Mouse (Mus musculus): ENCODE results near the gene Ankrd33. TPM values are rescaled to one million over a fixed set of nuclear protein-coding genes. Genes with fewer than 3 reads are reported as not detected.
A peak's percentile ranks its signal among the peaks of the same experiment; 100 is the strongest.

Gene Ankrd33
- polyA plus RNA-seq, 1 experiment = not detected

- no peak for TF ChIP-seq CTCF (IDR thresholded peaks at IDR 0.05; ENCODE audit: control insufficient read depth, insufficient read depth, low read length)
- TF ChIP-seq POLR2A (IDR thresholded peaks at IDR 0.05; ENCODE audit: borderline replicate concordance, control insufficient read depth, low read depth, low read length) = no peak
- no peaks in the 10 kb centered on the region; the same call in none of the 2 replicates for H3K4me1 ChIP-seq (ENCODE audit: control insufficient read depth, insufficient read depth, low read length)
- no peak overlapping the region for H3K27ac ChIP-seq (ENCODE audit: control insufficient read depth, insufficient read depth, low read depth, low read length, poor library complexity)
- WGBS = 11% methylated on average over 11 of the region's 11 CpGs
- no peak overlapping the region for H3K4me3 ChIP-seq (replicated peaks; ENCODE audit: control insufficient read depth, low read depth, low read length)
These were observed 15.9 kb downstream of the Ankrd33 start for GRCm38 (mm10) chr15:101131498-101131897.

GRCm38 (mm10) chr15:101132041-101132440 lies 16.5 kb downstream of the Ankrd33 start:
- Histone ChIP-seq H3K4me3 (replicated peaks; ENCODE audit: control insufficient read depth, low read depth, low read length) (no peak overlapping the region), H3K4me1 (ENCODE audit: control insufficient read depth, insufficient read depth, low read length) (no peaks in the 10 kb centered on the region; the same call in none of the 2 replicates), H3K27ac (ENCODE audit: control insufficient read depth, insufficient read depth, low read depth, low read length, poor library complexity) (no peak overlapping the region)
- WGBS = 66% methylated on average over 6 of the region's 6 CpGs
- TF ChIP-seq CTCF (IDR thresholded peaks at IDR 0.05; ENCODE audit: control insufficient read depth, insufficient read depth, low read length) (no peak), POLR2A (IDR thresholded peaks at IDR 0.05; ENCODE audit: borderline replicate concordance, control insufficient read depth, low read depth, low read length) (no peak)

- H3K4me1 ChIP-seq (ENCODE audit: control insufficient read depth, insufficient read depth, low read length) = no peaks in the 10 kb centered on the region; the same call in none of the 2 replicates
- TF ChIP-seq CTCF (IDR thresholded peaks at IDR 0.05; ENCODE audit: control insufficient read depth, insufficient read depth, low read length) (no peak), POLR2A (IDR thresholded peaks at IDR 0.05; ENCODE audit: borderline replicate concordance, control insufficient read depth, low read depth, low read length) (no peak)
- H3K27ac ChIP-seq (ENCODE audit: control insufficient read depth, insufficient read depth, low read depth, low read length, poor library complexity) = no peak overlapping the region
- H3K4me3 ChIP-seq (replicated peaks; ENCODE audit: control insufficient read depth, low read depth, low read length) = no peak overlapping the region
- 31% methylated on average over 6 of the region's 6 CpGs for WGBS
These were observed 17.2 kb downstream of the Ankrd33 start for GRCm38 (mm10) chr15:101132761-101133160.

- peak overlapping the region; percentile 35 for H3K4me3 ChIP-seq (replicated peaks; ENCODE audit: control insufficient read depth, low read depth, low read length)
- no peaks in the 10 kb centered on the region; the same call in none of the 2 replicates for H3K4me1 ChIP-seq (ENCODE audit: control insufficient read depth, insufficient read depth, low read length)
- H3K27ac ChIP-seq (ENCODE audit: control insufficient read depth, insufficient read depth, low read depth, low read length, poor library complexity) = no peak overlapping the region
- 27% methylated on average over 15 of the region's 15 CpGs for WGBS
- TF ChIP-seq POLR2A (IDR thresholded peaks at IDR 0.05; ENCODE audit: borderline replicate concordance, control insufficient read depth, low read depth, low read length) (no peak), CTCF (IDR thresholded peaks at IDR 0.05; ENCODE audit: control insufficient read depth, insufficient read depth, low read length) (no peak)
These were observed 18.6 kb downstream of the Ankrd33 start for GRCm38 (mm10) chr15:101133993-101134704.

- no peak overlapping the region for H3K4me3 ChIP-seq (replicated peaks; ENCODE audit: control insufficient read depth, low read depth, low read length)
- no peak overlapping the region for H3K27ac ChIP-seq (ENCODE audit: control insufficient read depth, insufficient read depth, low read depth, low read length, poor library complexity)
- 60% methylated on average over 8 of the region's 8 CpGs for WGBS
- peaks cover 2% of the 10 kb centered on the region for H3K4me1 ChIP-seq (ENCODE audit: control insufficient read depth, insufficient read depth, low read length)
- TF ChIP-seq POLR2A (IDR thresholded peaks at IDR 0.05; ENCODE audit: borderline replicate concordance, control insufficient read depth, low read depth, low read length) (no peak), CTCF (IDR thresholded peaks at IDR 0.05; ENCODE audit: control insufficient read depth, insufficient read depth, low read length) (no peak)
These were observed 19.9 kb downstream of the Ankrd33 start for GRCm38 (mm10) chr15:101135405-101135804.

- H3K27ac ChIP-seq (ENCODE audit: control insufficient read depth, insufficient read depth, low read depth, low read length, poor library complexity) = no peak overlapping the region
- peaks cover 2% of the 10 kb centered on the region for H3K4me1 ChIP-seq (ENCODE audit: control insufficient read depth, insufficient read depth, low read length)
- TF ChIP-seq POLR2A (IDR thresholded peaks at IDR 0.05; ENCODE audit: borderline replicate concordance, control insufficient read depth, low read depth, low read length) = no peak
- no peak for TF ChIP-seq CTCF (IDR thresholded peaks at IDR 0.05; ENCODE audit: control insufficient read depth, insufficient read depth, low read length)
- H3K4me3 ChIP-seq (replicated peaks; ENCODE audit: control insufficient read depth, low read depth, low read length) = no peak overlapping the region
- 87% methylated on average over 11 of the region's 11 CpGs for WGBS
These were observed 21.9 kb downstream of the Ankrd33 start for GRCm38 (mm10) chr15:101137455-101137854.

GRCm38 (mm10) chr15:101138675-101139074 lies 23.1 kb downstream of the Ankrd33 start:
- H3K27ac ChIP-seq (ENCODE audit: control insufficient read depth, insufficient read depth, low read depth, low read length, poor library complexity) = no peak overlapping the region
- 70% methylated on average over 3 of the region's 3 CpGs for WGBS
- no peak overlapping the region for H3K4me3 ChIP-seq (replicated peaks; ENCODE audit: control insufficient read depth, low read depth, low read length)
- peaks cover 2% of the 10 kb centered on the region for H3K4me1 ChIP-seq (ENCODE audit: control insufficient read depth, insufficient read depth, low read length)
- no peak for TF ChIP-seq CTCF (IDR thresholded peaks at IDR 0.05; ENCODE audit: control insufficient read depth, insufficient read depth, low read length)
- no peak for TF ChIP-seq POLR2A (IDR thresholded peaks at IDR 0.05; ENCODE audit: borderline replicate concordance, control insufficient read depth, low read depth, low read length)

- TF ChIP-seq CTCF (IDR thresholded peaks at IDR 0.05; ENCODE audit: control insufficient read depth, insufficient read depth, low read length) (no peak), POLR2A (IDR thresholded peaks at IDR 0.05; ENCODE audit: borderline replicate concordance, control insufficient read depth, low read depth, low read length) (no peak)
- Histone ChIP-seq H3K27ac (ENCODE audit: control insufficient read depth, insufficient read depth, low read depth, low read length, poor library complexity) (no peak overlapping the region), H3K4me1 (ENCODE audit: control insufficient read depth, insufficient read depth, low read length) (peaks cover 2% of the 10 kb centered on the region; the same call in 1 of the 2 replicates), H3K4me3 (replicated peaks; ENCODE audit: control insufficient read depth, low read depth, low read length) (no peak overlapping the region)
- 36% methylated on average over 12 of the region's 12 CpGs for WGBS
These were observed 24.3 kb downstream of the Ankrd33 start for GRCm38 (mm10) chr15:101139885-101140284.
